Mouse (Mus musculus) hindbrain, embryonic 12.5 days (tissue): ENCODE measurements around the gene Wwtr1. TPM values are rescaled to one million over a fixed set of nuclear protein-coding genes. Genes with fewer than 3 reads are reported as not detected.

Experiments
- ATAC-seq: fragments of 200-750 bp; cut with Nextera tagmentation; 2 replicates; pipeline ENCODE4 v1.8.0; 2017; ENCODE audit warnings: moderate TSS enrichment; ENCODE audit not compliant: low FRiP score
- H3K27ac ChIP-seq: fragments of 300-500 bp; sonication (generic); 2 replicates; pipeline ENCODE4 v1.5.1; 2016; ENCODE audit warnings: mild to moderate bottlenecking
- H3K27me3 ChIP-seq: fragments of 300-500 bp; sonication (generic); 2 replicates; pipeline ENCODE4 v1.6.1; 2016; ENCODE audit warnings: mild to moderate bottlenecking
- H3K36me3 ChIP-seq: fragments of 300-500 bp; sonication (generic); 2 replicates; pipeline ENCODE4 v1.6.1; 2016; ENCODE audit warnings: mild to moderate bottlenecking
- H3K4me1 ChIP-seq: fragments of 300-500 bp; sonication (generic); 2 replicates; pipeline ENCODE4 v1.6.1; 2016
- H3K4me2 ChIP-seq: fragments of 300-500 bp; sonication (generic); replicated peaks from 2 replicates; pipeline ENCODE4 v1.6.1; 2016; ENCODE audit warnings: mild to moderate bottlenecking
- H3K4me3 ChIP-seq: fragments of 300-500 bp; sonication (generic); 2 replicates; pipeline ENCODE4 v1.5.1; 2016; ENCODE audit warnings: mild to moderate bottlenecking
- H3K9ac ChIP-seq: fragments of 300-500 bp; sonication (generic); 2 replicates; pipeline ENCODE4 v1.6.1; 2016; ENCODE audit warnings: mild to moderate bottlenecking, moderate library complexity
- H3K9me3 ChIP-seq: fragments of 300-500 bp; sonication (generic); replicated peaks from 2 replicates; pipeline ENCODE4 v1.6.1; 2016; ENCODE audit warnings: mild to moderate bottlenecking
- WGBS: fragments of 180-500 bp; shearing (Covaris S2); methylation state at CpG from one replicate; pipeline ENCODE4 v1.1.7; 2016; 5-methylcytosine and 5-hydroxymethylcytosine counted together
- polyA plus RNA-seq: library from polyadenylated mRNA; unstranded; fragments of >200 nt; fragmentation: Nextera tagmentation; extraction: Ambion mirVana; gene quantifications from 2 replicates; pipeline ENCODE4 v1.2.1, GENCODE M21; 2016

The Wwtr1 gene
- polyA plus RNA-seq, 1 experiment from 2014 or later = 14.2 TPM

GRCm38 (mm10) chr3:57532991-57533725 is 42.6 kb downstream of the Wwtr1 start:
- WGBS = 88% methylated on average over 9 of the region's 9 CpGs
- no peak for ATAC-seq
- H3K4me3 ChIP-seq = no peak overlapping the region
- H3K27me3 ChIP-seq = no peaks in the 10 kb centered on the region
- H3K4me2 ChIP-seq = no peak overlapping the region
- H3K9me3 ChIP-seq = no peaks in the 10 kb centered on the region
- H3K4me1 ChIP-seq = peaks cover 4% of the 10 kb centered on the region; the same call in 1 of the 2 replicates
- no peak overlapping the region for H3K9ac ChIP-seq
- no peaks in the 10 kb centered on the region for H3K36me3 ChIP-seq
- no peak overlapping the region for H3K27ac ChIP-seq

- Histone ChIP-seq H3K9ac (no peak overlapping the region), H3K36me3 (no peaks in the 10 kb centered on the region), H3K9me3 (no peaks in the 10 kb centered on the region), H3K4me2 (no peak overlapping the region), H3K27ac (no peak overlapping the region), H3K27me3 (no peaks in the 10 kb centered on the region), H3K4me3 (no peak overlapping the region), H3K4me1 (peaks cover 1% of the 10 kb centered on the region; the same call in 1 of the 2 replicates)
- WGBS = 67% methylated on average over 1 of the region's 1 CpGs
- no peak for ATAC-seq
Measured at GRCm38 (mm10) chr3:57530836-57531235, 44.9 kb downstream of the Wwtr1 start.

- no peak for ATAC-seq
- H3K4me3 ChIP-seq = no peak overlapping the region
- H3K27me3 ChIP-seq = no peaks in the 10 kb centered on the region
- no peak overlapping the region for H3K4me2 ChIP-seq
- no peaks in the 10 kb centered on the region for H3K36me3 ChIP-seq
- no peak overlapping the region for H3K27ac ChIP-seq
- no peak overlapping the region for H3K9ac ChIP-seq
- 94% methylated on average over 4 of the region's 4 CpGs for WGBS
- H3K4me1 ChIP-seq = no peaks in the 10 kb centered on the region
- H3K9me3 ChIP-seq = no peaks in the 10 kb centered on the region
Measured at GRCm38 (mm10) chr3:57530221-57530620, 45.5 kb downstream of the Wwtr1 start.

- Histone ChIP-seq H3K4me3 (no peak overlapping the region), H3K9ac (no peak overlapping the region), H3K4me1 (no peaks in the 10 kb centered on the region), H3K4me2 (no peak overlapping the region), H3K9me3 (no peaks in the 10 kb centered on the region), H3K36me3 (no peaks in the 10 kb centered on the region), H3K27ac (no peak overlapping the region), H3K27me3 (no peaks in the 10 kb centered on the region)
- ATAC-seq = no peak
Measured at GRCm38 (mm10) chr3:57527154-57527553, 48.6 kb downstream of the Wwtr1 start.

GRCm38 (mm10) chr3:57523093-57523492 is 52.6 kb downstream of the Wwtr1 start:
- no peak overlapping the region for H3K4me2 ChIP-seq
- no peaks in the 10 kb centered on the region for H3K4me1 ChIP-seq
- no peak overlapping the region for H3K4me3 ChIP-seq
- no peaks in the 10 kb centered on the region for H3K27me3 ChIP-seq
- no peaks in the 10 kb centered on the region for H3K36me3 ChIP-seq
- no peak for ATAC-seq
- no peaks in the 10 kb centered on the region for H3K9me3 ChIP-seq
- H3K9ac ChIP-seq = no peak overlapping the region
- WGBS = 94% methylated on average over 5 of the region's 5 CpGs
- no peak overlapping the region for H3K27ac ChIP-seq

GRCm38 (mm10) chr3:57521876-57522275 is 53.8 kb downstream of the Wwtr1 start:
- H3K27me3 ChIP-seq = no peaks in the 10 kb centered on the region
- H3K9ac ChIP-seq = no peak overlapping the region
- H3K27ac ChIP-seq = no peak overlapping the region
- H3K4me3 ChIP-seq = no peak overlapping the region
- no peaks in the 10 kb centered on the region for H3K9me3 ChIP-seq
- H3K4me2 ChIP-seq = no peak overlapping the region
- no peak for ATAC-seq
- H3K4me1 ChIP-seq = no peaks in the 10 kb centered on the region
- 86% methylated on average over 4 of the region's 4 CpGs for WGBS
- H3K36me3 ChIP-seq = no peaks in the 10 kb centered on the region

GRCm38 (mm10) chr3:57519995-57520394 is 55.7 kb downstream of the Wwtr1 start:
- Histone ChIP-seq H3K4me3 (no peak overlapping the region), H3K4me2 (no peak overlapping the region), H3K9me3 (no peaks in the 10 kb centered on the region), H3K27ac (no peak overlapping the region), H3K4me1 (no peaks in the 10 kb centered on the region), H3K9ac (no peak overlapping the region), H3K27me3 (no peaks in the 10 kb centered on the region), H3K36me3 (no peaks in the 10 kb centered on the region)
- ATAC-seq = no peak
- WGBS = 92% methylated on average over 7 of the region's 7 CpGs

- Histone ChIP-seq H3K4me1 (no peaks in the 10 kb centered on the region), H3K9me3 (no peaks in the 10 kb centered on the region), H3K27ac (no peak overlapping the region), H3K36me3 (no peaks in the 10 kb centered on the region), H3K4me3 (no peak overlapping the region), H3K9ac (no peak overlapping the region), H3K4me2 (no peak overlapping the region), H3K27me3 (no peaks in the 10 kb centered on the region)
- 85% methylated on average over 4 of the region's 4 CpGs for WGBS
- ATAC-seq = no peak
Measured at GRCm38 (mm10) chr3:57516146-57516545, 59.6 kb downstream of the Wwtr1 start.

GRCm38 (mm10) chr3:57515044-57515443 is 60.7 kb downstream of the Wwtr1 start:
- WGBS = 97% methylated on average over 7 of the region's 7 CpGs
- H3K4me1 ChIP-seq = no peaks in the 10 kb centered on the region
- no peak for ATAC-seq

GRCm38 (mm10) chr3:57511816-57512586 is 63.7 kb downstream of the Wwtr1 start:
- Histone ChIP-seq H3K4me2 (no peak overlapping the region), H3K27me3 (no peaks in the 10 kb centered on the region), H3K27ac (no peak overlapping the region), H3K9me3 (no peaks in the 10 kb centered on the region), H3K4me1 (no peaks in the 10 kb centered on the region), H3K36me3 (no peaks in the 10 kb centered on the region), H3K4me3 (no peak overlapping the region), H3K9ac (no peak overlapping the region)
- ATAC-seq = no peak
- 74% methylated on average over 18 of the region's 18 CpGs for WGBS

More at GRCm38 (mm10) chr3:57515044-57515443, 60.7 kb downstream of the Wwtr1 start:
- Histone ChIP-seq H3K27me3 (no peaks in the 10 kb centered on the region), H3K9ac (no peak overlapping the region), H3K9me3 (no peaks in the 10 kb centered on the region), H3K4me2 (no peak overlapping the region), H3K27ac (no peak overlapping the region), H3K4me3 (no peak overlapping the region), H3K36me3 (no peaks in the 10 kb centered on the region)

GRCm38 (mm10) chr3:57509945-57510675 is 65.6 kb downstream of the Wwtr1 start:
- 94% methylated on average over 7 of the region's 7 CpGs for WGBS
- no peak overlapping the region for H3K4me3 ChIP-seq
- H3K9me3 ChIP-seq = no peaks in the 10 kb centered on the region
- no peak overlapping the region for H3K4me2 ChIP-seq
- no peaks in the 10 kb centered on the region for H3K27me3 ChIP-seq
- ATAC-seq = no peak
- H3K36me3 ChIP-seq = no peaks in the 10 kb centered on the region
- no peak overlapping the region for H3K27ac ChIP-seq
- no peak overlapping the region for H3K9ac ChIP-seq
- no peaks in the 10 kb centered on the region for H3K4me1 ChIP-seq

- WGBS = 94% methylated on average over 10 of the region's 10 CpGs
- Histone ChIP-seq H3K27ac (no peak overlapping the region), H3K9me3 (no peaks in the 10 kb centered on the region), H3K4me1 (no peaks in the 10 kb centered on the region), H3K36me3 (no peaks in the 10 kb centered on the region), H3K9ac (no peak overlapping the region), H3K4me3 (no peak overlapping the region), H3K4me2 (no peak overlapping the region), H3K27me3 (no peaks in the 10 kb centered on the region)
- no peak for ATAC-seq
Measured at GRCm38 (mm10) chr3:57505991-57506390, 69.7 kb downstream of the Wwtr1 start.
